Mouse (Mus musculus): Measurements from ENCODE around the gene Rap1gap2.

DNA sequence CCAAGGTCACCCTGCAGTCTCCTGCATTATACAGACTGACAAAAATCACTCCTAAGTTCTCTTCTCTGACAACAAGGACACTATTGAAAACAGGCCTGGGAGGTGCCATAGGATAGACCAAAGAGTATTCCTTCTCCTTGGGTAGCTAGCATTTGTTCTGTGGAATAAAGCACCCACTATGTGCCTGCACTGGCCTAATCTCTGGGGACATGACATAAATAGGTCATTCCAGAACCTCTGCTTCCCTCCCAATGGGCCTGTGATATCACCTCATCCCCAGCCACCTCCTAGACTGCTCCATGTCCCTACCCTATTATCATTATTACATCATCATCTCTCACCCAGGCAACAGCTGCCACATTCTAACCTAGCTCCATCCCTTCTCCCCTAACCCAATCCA is 108.7 kb downstream of the Rap1gap2 start:
- TF ChIP-seq EP300 (IDR thresholded peaks at IDR 0.05; ENCODE audit: low read depth) (no peak), CTCF (IDR thresholded peaks at IDR 0.05; ENCODE audit: low read depth) (no peak)

Data from liver, postnatal 0 days (tissue).